ENCODE assay signal across 8 mouse cellular contexts in genomic region chr2:93457426-93458130, GRCm38 (mm10). TPM values are rescaled to one million over a fixed set of nuclear protein-coding genes. Genes with fewer than 3 reads are reported as not detected.
DNase-seq lines count a peak whose midpoint lies in the region; ATAC-seq lines count a peak whose summit lies in the region.

No protein-coding gene starts in this region.

- DNase-seq in hindbrain, embryonic 10.5 days (ENCODE audit: low spot score) = no peak
- no peak for DNase-seq in hindbrain, embryonic 14.5 days (ENCODE audit: low spot score)
- DNase-seq in urinary bladder, postnatal 14 days (ENCODE audit: low spot score) = peak; percentile 34
- DNase-seq in urinary bladder, postnatal 10 days (ENCODE audit: low spot score) = no peak
- no peak for DNase-seq in thymus, postnatal 0 days (ENCODE audit: low spot score)
- DNase-seq in gastrocnemius, adult 18-20 months (ENCODE audit: low spot score) = no peak
- DNase-seq in adrenal gland, postnatal 14 days = no peak

- no peak overlapping the region for H3K4me2 ChIP-seq in hindbrain, embryonic 14.5 days (replicated peaks)
- H3K4me2 ChIP-seq in limb, embryonic 15.5 days = no peak overlapping the region

- peaks cover 4% of the 10 kb centered on the region; the same call in 1 of the 2 replicates for H3K9me3 ChIP-seq in hindbrain, embryonic 10.5 days
- no peaks in the 10 kb centered on the region for H3K9me3 ChIP-seq in hindbrain, embryonic 14.5 days (ENCODE audit: control insufficient read depth, low read length)
- H3K9me3 ChIP-seq in limb, embryonic 15.5 days = no peaks in the 10 kb centered on the region

- H3K4me3 ChIP-seq in hindbrain, embryonic 10.5 days = no peak overlapping the region
- H3K4me3 ChIP-seq in hindbrain, embryonic 14.5 days (replicated peaks; ENCODE audit: low read length) = no peak overlapping the region
- H3K4me3 ChIP-seq in limb, embryonic 15.5 days = no peak overlapping the region

- H3K4me1 ChIP-seq in hindbrain, embryonic 10.5 days (replicated peaks) = peaks cover 48% of the 10 kb centered on the region
- peaks cover 13% of the 10 kb centered on the region for H3K4me1 ChIP-seq in hindbrain, embryonic 14.5 days (replicated peaks; ENCODE audit: control insufficient read depth, insufficient read depth, low read length)
- H3K4me1 ChIP-seq in limb, embryonic 15.5 days = peaks cover 53% of the 10 kb centered on the region

- ATAC-seq in hindbrain, embryonic 14.5 days (ENCODE audit: low FRiP score) = no peak
- no peak for ATAC-seq in limb, embryonic 15.5 days (ENCODE audit: insufficient number of reproducible peaks, low FRiP score, low TSS enrichment, low read depth)

- no peak overlapping the region for H3K9ac ChIP-seq in hindbrain, embryonic 14.5 days
- no peak overlapping the region for H3K9ac ChIP-seq in limb, embryonic 15.5 days

- WGBS in hindbrain, embryonic 10.5 days = 85% methylated on average over 6 of the region's 6 CpGs
- 79% methylated on average over 6 of the region's 6 CpGs for WGBS in hindbrain, embryonic 14.5 days
- WGBS in limb, embryonic 15.5 days = 52% methylated on average over 6 of the region's 6 CpGs

- H3K36me3 ChIP-seq in hindbrain, embryonic 10.5 days = no peaks in the 10 kb centered on the region
- no peaks in the 10 kb centered on the region for H3K36me3 ChIP-seq in hindbrain, embryonic 14.5 days (replicated peaks; ENCODE audit: control insufficient read depth, insufficient read depth)
- no peaks in the 10 kb centered on the region for H3K36me3 ChIP-seq in limb, embryonic 15.5 days

- 0 out of 2 replicates have a peak overlapping the region, but pooled peaks have one; percentile 8 for H3K27ac ChIP-seq in hindbrain, embryonic 10.5 days
- no peak overlapping the region for H3K27ac ChIP-seq in hindbrain, embryonic 14.5 days
- H3K27ac ChIP-seq in limb, embryonic 15.5 days = peak overlapping the region; percentile 55

- H3K27me3 ChIP-seq in hindbrain, embryonic 10.5 days (ENCODE audit: insufficient read depth, poor library complexity, severe bottlenecking) = peaks cover 38% of the 10 kb centered on the region
- peaks cover 19% of the 10 kb centered on the region for H3K27me3 ChIP-seq in hindbrain, embryonic 14.5 days (ENCODE audit: control insufficient read depth, insufficient read depth, low read length)
- H3K27me3 ChIP-seq in limb, embryonic 15.5 days = no peaks in the 10 kb centered on the region

RNA-seq across cellular contexts. Expression of gene Cd82, which starts 5.4 kb away (rescaled TPM):
- 6.2 and 10.3 TPM in 2 replicates for polyA plus RNA-seq in hindbrain, embryonic 10.5 days (2016; fragmentation: Nextera tagmentation; extraction: Ambion mirVana)
- 14.2 and 20.0 TPM in 2 replicates for polyA plus RNA-seq in hindbrain, embryonic 14.5 days (2014; fragmentation: Nextera tagmentation; extraction: Ambion mirVana)
- polyA plus RNA-seq in limb, embryonic 15.5 days (2015; fragmentation: Nextera tagmentation; extraction: Ambion mirVana) = 51.4 and 63.0 TPM in 2 replicates
- 153 and 157 TPM in 2 replicates for polyA plus RNA-seq in thymus, postnatal 0 days (2015; fragmentation: Nextera tagmentation; extraction: Ambion mirVana)
- 1 to 10 TPM; 8.5 to 9.4 TPM for total RNA-seq in gastrocnemius, adult 18-20 months (2021)
- 43.0 and 54.9 TPM in 2 replicates for total RNA-seq in adrenal gland, postnatal 14 days (2021)
